Mouse (Mus musculus) thymus, postnatal 4 days (tissue): Measurements from ENCODE around the gene Srek1.
A peak's percentile ranks its signal among the peaks of the same experiment; 100 is the strongest.

ENCODE experiments used
- DNase-seq: peaks from one replicate; pipeline ENCODE4 v3.0.0; 2021

The Srek1 gene

GRCm38 (mm10) chr13:103711406-103712025 is 62.9 kb downstream of the Srek1 start:
- DNase-seq, result no peak

DNA sequence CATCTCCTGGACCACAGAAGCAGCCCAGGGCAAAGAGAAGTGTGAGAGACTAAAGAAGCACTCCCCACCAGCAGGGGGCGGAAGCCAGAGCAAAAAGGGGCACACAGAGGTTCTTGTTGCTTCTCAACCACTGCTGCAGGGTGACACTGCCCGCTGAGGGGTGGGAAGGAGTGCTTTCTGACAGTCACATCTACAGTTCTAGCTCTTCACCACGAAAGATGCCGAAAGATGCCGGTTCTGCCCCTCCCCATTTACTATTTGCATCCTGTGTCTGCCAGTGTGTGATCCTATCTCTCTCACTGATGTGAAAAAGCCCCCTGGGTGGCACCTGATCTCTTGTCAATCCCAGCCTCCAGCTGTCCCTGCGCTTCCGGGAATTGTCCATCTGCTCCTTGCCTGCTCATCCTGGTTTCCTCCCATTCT is 64.0 kb downstream of the Srek1 start:
- DNase-seq, result peak; percentile 85

DNA sequence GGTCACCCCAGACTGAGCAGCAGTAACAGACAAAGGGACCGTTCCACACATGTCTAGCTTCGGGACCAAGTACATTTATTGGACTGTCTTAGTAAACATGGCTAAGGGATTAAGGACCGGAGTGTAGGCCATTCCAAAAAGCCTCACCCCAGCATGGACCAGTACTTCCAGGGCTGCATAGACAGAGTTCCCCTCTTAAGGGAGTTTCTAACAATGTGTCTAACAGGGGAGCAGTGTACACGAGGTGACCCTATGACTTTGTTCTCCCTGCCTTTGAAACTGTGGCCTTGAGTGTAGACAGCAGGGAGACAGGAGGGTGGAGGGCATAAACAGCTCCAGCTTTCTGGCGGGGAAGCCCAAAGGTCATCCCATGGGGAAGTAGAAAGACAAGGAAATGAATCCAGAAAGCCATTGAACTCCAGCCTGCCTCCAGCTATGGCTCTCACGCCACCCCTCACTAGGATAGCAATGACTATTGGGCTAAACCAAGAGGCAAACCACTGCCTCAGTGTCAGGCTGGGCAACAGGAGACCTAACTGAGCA is 68.9 kb downstream of the Srek1 start:
- DNase-seq, result no peak

GRCm38 (mm10) chr13:103703833-103704232 is 70.6 kb downstream of the Srek1 start:
- no peak for DNase-seq

DNA sequence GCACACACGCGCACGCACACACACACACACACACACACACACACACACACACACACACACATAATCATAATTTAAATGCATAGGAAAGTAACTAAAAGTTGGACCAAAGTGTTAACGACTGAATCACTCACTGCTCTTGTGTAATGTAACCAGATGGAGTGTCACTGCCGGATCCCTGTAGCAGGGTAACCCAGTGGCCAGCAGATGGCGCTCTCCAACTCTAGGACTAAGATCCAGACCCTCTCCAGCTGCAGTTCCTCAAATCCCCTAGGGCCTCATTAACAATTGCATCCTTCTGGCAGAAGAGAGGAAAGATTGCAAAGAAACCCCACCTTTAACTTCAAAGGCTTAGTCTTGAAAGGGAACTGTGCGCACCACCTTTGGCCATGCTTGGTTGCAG is 71.0 kb downstream of the Srek1 start:
- DNase-seq, result peak; percentile 88

- no peak for DNase-seq
These were observed 72.1 kb downstream of the Srek1 start for GRCm38 (mm10) chr13:103702266-103702665.

DNA sequence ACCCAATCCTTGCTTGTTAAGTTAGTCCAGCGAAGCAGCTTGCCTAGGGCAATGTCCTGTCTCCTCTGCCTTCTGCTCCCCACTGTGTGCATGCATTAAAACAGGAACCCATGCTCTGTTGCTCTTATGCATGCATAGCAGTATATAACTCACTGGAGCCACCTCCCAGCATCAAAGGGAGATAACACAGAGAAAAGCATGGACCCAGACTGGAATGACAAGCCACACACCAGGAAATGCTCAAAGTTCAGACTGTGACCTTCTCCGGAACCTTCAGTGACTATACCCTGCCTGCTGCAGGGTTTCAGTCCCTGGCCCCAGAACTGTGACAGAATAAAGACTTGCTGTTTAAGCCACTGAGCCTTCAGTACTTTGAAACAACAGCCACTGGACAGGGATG is 73.7 kb downstream of the Srek1 start:
- no peak for DNase-seq

DNA sequence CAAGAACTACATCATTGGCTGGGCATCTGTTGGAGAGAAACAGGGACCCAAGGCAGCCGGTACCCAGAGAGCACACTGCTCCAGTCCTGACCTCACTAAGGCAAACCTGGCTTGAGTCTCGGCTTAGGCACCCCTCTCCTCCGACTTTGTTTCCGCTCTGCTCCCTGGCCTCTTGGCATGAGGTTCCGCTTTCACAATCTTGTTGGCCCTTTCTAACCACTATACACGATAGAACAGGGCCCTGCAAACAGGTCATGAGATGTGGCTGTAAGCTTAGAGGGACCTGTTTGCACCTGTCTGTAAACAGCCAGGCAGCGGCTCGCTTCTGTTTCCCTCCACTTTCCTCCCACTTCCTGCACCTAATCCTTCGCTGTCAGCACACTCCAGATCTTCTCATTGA is 76.4 kb downstream of the Srek1 start:
- no peak for DNase-seq

GRCm38 (mm10) chr13:103696164-103696563 is 78.2 kb downstream of the Srek1 start:
- peak; percentile 61 for DNase-seq

DNA sequence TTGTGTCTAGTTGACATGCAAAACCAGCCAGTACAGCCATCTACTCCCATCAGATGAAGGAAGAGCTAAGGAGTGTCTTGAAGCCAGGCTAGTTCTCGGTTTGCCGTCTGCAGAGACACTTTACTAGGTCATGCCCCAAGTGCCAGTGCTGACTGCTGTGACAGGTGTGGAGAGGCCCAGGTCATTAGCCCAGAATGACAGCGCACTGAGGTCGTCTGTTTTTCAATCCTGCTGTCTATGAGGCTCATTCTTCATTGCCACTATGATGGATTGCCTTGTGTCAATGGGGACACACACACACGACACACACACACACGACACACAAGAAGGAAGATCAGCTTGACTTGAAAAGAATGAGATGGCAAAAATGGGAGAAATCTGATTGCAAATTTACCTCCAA is 79.0 kb downstream of the Srek1 start:
- DNase-seq, result no peak
